Mouse (Mus musculus): ENCODE data around the gene Tead2. TPM values are rescaled to one million over a fixed set of nuclear protein-coding genes. Genes with fewer than 3 reads are reported as not detected.
A peak's percentile ranks its signal among the peaks of the same experiment; 100 is the strongest.
"Not testable (repeated sequence)": the region's sequence is repeated elsewhere in the genome, so short reads cannot be mapped to it uniquely, and the experiment has no call there.

The Tead2 gene
- total RNA-seq (2021): 10 to 100 TPM; 12.5 to 13.7 TPM
- long read RNA-seq, partial matches to known transcripts: 1 of 5 reads
- long read RNA-seq, other reads (novel, unspliced or antisense): 2 of 5 reads

GRCm38 (mm10) chr7:45215673-45216441 lies at the start of gene Tead2:
Gene Tead2 (plus strand): TSS chr7:45215753.
- no peak for DNase-seq (ENCODE audit: low spot score in 2 of 2)

GRCm38 (mm10) chr7:45166950-45167401 lies 48.6 kb upstream of the Tead2 start:
- DNase-seq (ENCODE audit: low spot score in 2 of 2): peak in 1 of 2 experiments; percentile 34

DNA sequence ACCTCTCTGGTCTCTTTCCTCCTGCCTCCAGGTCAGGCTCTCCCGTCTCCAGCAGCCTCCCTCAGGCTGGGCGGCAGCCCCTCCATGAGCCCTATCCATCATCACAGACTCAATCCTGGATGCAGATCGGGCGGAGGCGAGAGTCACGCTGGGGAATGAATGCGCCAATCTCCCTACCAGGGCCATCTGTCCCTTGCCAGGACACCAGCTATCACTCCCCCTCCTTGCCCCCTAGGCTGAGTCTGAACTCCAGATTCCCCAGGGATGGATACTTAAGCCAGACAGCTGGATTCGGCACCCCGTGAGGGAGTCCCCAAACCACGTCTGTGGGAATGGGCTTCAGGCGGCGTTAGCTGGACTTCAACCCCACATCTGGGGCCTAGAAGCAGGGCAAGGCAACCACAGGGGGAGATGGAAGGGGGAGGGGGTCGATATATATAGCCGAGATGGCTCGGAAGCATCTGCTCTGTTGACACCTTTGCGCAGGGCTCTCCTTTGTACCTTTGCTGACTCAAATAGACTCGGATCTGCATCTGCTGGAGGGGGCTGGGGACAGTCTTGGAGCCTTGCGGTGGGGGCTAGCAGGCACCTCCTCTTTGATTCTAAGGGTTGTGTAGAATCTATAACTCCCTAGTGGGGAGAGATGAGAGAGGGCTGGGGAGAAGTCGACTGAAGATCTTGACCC lies 47.6 kb upstream of the Tead2 start:
- DNase-seq (ENCODE audit: low spot score in 2 of 2): peak; percentile 57 to 59

DNA sequence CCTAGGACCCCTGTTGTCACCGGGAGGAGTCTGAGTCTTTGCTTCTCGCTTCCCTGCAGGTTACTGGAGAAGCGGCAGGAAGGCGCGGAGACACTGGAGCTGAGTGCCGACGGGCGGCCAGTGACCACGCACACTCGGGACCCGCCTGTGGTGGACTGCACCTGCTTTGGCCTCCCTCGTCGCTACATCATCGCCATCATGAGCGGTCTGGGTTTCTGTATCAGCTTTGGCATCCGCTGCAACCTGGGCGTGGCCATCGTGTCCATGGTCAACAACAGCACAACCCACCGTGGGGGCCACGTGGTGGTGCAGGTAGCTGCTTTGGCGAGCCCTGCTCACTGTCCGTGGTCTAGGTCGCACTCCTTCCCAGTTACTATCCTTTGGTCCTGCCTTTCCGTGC lies 46.9 kb upstream of the Tead2 start:
- no peak for DNase-seq (ENCODE audit: low spot score in 2 of 2)

DNA sequence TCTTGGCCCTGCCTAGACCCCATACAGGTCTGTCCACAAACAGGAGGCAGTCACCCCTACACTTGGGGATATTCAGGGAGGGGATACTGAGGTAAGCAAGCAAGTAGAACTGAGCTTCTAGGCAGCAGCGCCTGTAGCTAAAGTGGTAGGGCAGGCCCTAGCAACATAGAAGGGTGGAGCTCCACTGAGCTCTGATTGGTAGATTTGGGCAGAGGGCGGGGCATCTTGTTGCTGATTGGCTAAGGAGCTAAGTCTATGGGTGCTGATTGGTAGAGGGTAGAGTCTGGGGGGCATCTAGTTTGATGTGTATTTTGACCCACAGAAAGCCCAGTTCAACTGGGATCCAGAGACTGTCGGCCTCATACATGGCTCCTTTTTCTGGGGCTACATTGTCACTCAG lies 46.1 kb upstream of the Tead2 start:
- DNase-seq (ENCODE audit: low spot score in 2 of 2): peak; percentile 57 to 63

DNA sequence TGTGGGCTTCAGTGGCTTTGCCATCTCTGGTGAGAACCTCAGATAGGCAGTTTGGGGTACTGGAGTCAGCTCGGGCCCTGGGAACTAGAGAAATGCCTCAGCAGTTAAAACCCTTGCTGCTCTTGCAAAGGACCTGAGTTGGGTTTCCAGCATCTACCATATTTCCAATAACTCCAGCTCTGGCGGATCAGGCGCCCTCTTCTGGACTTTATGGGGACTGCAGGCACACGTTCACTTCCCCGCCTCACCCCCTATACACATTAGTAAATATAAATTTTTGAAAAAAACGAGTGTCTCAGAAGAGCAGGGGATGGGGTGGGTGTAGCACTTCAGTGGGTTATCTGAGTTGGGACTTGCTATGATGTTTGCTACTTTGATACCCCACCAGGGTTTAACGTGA lies 42.6 kb upstream of the Tead2 start:
- peak in 1 of 2 experiments; percentile 32 for DNase-seq (ENCODE audit: low spot score in 2 of 2)

GRCm38 (mm10) chr7:45173772-45174171 lies 41.8 kb upstream of the Tead2 start:
- not testable (repeated sequence) for DNase-seq (ENCODE audit: low spot score in 2 of 2)

- DNase-seq (ENCODE audit: low spot score in 2 of 2): no peak
Measured at GRCm38 (mm10) chr7:45174567-45175280, 40.8 kb upstream of the Tead2 start.

GRCm38 (mm10) chr7:45175398-45175797 lies 40.2 kb upstream of the Tead2 start:
- no peak for DNase-seq (ENCODE audit: low spot score in 2 of 2)

- DNase-seq (ENCODE audit: low spot score in 2 of 2): no peak
Measured at GRCm38 (mm10) chr7:45175929-45176328, 39.6 kb upstream of the Tead2 start.

GRCm38 (mm10) chr7:45176356-45176755 lies 39.2 kb upstream of the Tead2 start:
- peak in 1 of 2 experiments; percentile 25 for DNase-seq (ENCODE audit: low spot score in 2 of 2)

DNA sequence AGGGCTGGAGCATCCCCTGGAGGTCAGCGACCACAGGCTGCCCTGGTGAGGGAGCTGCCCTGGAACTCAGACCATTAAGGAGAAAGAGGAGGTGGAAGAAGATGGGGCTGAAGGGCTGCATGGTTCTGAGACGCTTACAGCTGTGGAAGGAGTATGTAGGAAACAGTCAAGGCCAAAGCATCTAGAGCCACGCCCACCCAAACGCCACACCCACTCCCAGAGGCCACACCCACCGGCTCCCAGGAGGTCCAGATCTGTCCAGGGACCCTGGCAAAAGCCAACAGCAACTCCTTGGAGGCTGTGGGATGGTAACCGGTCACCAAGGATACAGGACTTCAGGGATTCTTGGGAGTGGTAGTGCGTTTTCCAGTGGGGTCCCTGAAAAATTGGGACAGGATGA lies 37.0 kb upstream of the Tead2 start:
- DNase-seq (ENCODE audit: low spot score in 2 of 2): no peak

DNA sequence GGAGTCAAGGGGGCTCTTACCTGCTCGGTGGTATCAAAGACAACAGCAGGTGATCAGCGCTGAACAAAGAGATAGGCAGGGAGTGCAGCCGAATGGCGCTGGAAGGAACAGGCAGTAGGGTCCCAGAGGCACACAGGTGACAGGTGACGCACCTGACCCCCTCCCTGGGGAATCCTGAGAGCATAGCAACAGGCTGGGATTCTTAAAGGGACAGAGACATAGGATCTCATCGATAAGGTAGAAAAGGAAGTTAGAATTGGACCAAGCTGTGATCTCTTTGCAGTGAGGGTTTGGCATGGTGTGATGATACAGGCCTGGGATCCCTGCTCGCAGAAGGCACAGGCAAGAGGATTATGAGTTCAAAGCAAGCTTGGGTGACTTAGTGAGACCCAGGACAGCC lies 36.1 kb upstream of the Tead2 start, which contains the start of gene Gfy:
Gene Gfy, minus strand, starts transcription at position 101 of the 400 bp plus-strand sequence.
- DNase-seq (ENCODE audit: low spot score in 2 of 2): no peak

GRCm38 (mm10) chr7:45180896-45181477 lies 34.6 kb upstream of the Tead2 start, which contains the start of gene Pth2:
Gene Pth2 (plus strand): TSS chr7:45180995.
- DNase-seq (ENCODE audit: low spot score in 2 of 2): no peak

DNA sequence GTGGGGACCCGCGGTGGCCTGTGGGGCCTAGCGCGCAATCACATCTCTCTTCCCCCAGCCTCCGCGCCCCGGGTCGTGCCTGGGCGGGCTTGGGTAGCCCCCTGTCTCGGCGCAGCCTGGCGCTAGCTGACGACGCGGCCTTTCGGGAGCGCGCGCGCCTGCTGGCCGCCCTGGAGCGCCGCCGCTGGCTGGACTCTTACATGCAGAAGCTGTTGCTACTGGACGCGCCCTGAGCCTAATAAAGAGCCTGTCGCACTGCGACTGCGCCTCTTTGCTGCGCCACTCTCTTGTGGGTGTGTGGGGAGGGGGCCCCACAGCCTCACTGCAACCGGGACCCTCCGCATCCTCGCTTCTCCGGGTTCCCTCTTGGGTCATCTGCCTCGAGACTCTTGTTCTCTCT lies 34.0 kb upstream of the Tead2 start:
- no peak for DNase-seq (ENCODE audit: low spot score in 2 of 2)

DNA sequence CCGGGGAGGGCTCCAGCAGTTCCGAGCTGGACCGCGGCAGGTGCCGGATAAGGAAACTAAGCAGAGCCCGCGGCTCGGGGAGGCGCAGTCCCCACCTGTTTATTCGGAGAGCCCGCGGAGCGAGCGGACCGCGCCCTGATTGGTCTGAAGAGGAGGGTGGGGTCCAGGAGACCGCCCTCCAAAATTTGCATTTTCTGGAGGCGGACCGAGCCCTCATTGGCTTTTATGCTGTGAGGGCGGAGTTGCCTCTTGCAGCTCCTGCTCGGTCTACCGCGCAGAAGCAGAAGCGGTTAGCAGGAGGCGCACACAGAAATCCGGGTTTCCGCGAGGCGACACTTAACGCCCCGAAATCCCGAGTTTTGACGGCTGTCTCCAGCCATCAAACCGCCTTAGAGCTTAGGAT lies 33.4 kb upstream of the Tead2 start:
- peak; percentile 78 to 83 for DNase-seq (ENCODE audit: low spot score in 2 of 2)

DNA sequence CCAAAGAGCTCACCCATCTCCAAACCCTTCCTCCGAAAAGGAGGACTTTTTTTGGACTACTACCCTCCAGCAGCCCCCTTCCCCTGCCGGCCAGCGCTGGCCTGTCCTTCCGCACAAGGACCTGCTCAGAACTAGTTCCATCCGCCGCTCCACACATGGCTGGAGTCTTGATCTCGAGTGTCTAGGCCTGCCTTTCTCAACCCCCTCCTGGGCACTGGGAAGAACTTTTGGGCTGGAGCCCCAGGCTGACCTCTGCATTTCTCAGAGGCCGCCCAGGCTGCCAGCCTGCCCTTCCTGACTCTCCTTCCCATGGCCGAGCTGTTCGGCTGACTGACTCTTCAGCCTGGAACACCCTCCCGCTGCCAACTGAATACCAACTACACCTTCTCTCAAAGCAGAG lies 32.9 kb upstream of the Tead2 start:
- no peak for DNase-seq (ENCODE audit: low spot score in 2 of 2)

DNA sequence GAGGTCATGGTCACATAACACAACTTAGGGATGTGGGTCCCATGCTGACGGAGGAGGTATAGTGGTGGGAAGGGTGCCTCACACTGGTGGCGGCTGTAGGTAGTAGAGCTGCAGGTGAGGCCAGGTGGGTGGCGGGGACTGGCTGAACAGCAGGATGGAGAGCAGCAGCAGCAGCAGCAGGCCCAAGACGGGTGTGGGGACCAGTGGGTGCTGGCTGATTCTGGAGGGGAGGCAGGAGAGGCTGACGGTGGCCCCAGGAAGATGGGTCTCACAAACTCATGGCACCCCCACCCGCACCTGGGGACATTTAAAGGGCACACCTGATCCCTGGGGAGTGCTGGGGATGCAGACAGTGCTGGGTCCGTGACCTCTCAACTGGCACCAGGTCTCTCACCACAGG lies 31.9 kb upstream of the Tead2 start:
- no peak for DNase-seq (ENCODE audit: low spot score in 2 of 2)

DNA sequence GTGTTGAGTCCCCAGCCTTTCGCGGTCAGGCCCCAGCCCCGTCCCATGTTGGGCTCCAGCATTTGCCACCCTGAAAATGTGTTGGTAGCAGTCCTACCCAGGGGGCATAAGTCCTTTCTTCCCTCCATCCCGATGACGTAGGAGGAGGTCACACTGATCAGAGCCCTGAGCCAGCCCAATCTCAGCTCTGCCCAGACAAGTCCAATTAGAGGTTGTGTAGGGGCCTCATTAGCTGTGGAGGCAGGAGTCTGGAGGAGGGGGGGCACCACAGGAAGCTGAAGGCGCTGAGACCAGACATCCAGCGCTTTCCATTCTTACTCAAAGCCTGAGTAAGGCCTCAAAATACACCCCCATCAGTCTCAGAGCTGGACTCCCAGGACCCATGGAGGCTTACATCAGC lies 29.6 kb upstream of the Tead2 start:
- DNase-seq (ENCODE audit: low spot score in 2 of 2): no peak

GRCm38 (mm10) chr7:45189600-45189999 lies 26.0 kb upstream of the Tead2 start:
- DNase-seq (ENCODE audit: low spot score in 2 of 2): no peak

GRCm38 (mm10) chr7:45190186-45190585 lies 25.4 kb upstream of the Tead2 start:
- no peak for DNase-seq (ENCODE audit: low spot score in 2 of 2)

Measured in layer of hippocampus, postnatal 10 days (tissue).